Mouse (Mus musculus) layer of hippocampus, postnatal 10 days (tissue): Measurements from ENCODE around the gene Stom. TPM values are rescaled to one million over a fixed set of nuclear protein-coding genes. Genes with fewer than 3 reads are reported as not detected.

Experiments
- DNase-seq, 2 experiments: peaks; one replicate each; pipeline ENCODE4 v3.0.0; 2021; ENCODE audit warnings: low spot score in 2 of 2
- total RNA-seq, 2 experiments: library from RNA; stranded (reverse); gene quantifications; 2 replicates each; pipeline ENCODE4 v1.2.3; 2021

Gene Stom
- total RNA-seq, 2 experiments from 2014 or later, result 9.1 to 9.8 TPM

DNA sequence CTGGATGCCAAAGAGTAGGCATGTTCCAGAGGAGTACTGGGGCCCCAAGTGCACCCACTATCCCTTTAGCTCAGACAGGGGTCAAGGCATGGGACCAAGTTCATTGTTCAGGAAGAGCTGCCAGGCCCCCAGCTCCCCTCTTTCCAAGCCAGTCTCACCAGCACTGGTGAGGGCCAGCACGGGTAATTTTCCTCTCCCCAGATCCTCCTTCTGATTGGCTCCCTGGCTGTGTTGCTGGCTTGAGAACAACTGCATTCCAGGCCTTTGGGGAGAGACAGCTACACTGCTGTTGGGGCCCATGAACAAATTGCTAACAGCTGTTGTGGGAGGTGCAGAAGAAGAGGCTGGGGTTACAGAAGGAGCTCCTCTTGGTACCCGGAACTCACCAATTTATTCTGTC, 63.2 kb downstream of the Stom start:
- DNase-seq, result peak; percentile 24 to 44

DNA sequence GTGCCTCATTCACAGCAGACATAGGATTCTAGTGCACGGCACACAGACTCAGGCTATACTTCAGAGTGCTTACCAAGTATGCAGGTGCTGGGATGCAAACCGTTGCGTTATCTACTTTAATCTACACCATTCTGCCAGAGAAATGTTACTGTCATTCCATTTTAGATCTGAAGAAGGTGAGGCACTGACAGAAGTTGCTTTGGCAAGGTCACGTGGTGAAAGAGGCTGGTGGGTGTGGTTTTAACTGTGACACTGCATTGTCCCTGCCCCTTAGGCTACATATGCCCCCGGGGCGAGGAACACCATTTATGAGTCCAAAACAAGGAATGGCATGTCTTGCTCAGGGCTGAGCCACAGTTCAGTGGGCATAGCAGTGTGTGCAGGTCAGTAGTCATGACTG, 63.9 kb downstream of the Stom start:
- DNase-seq, result no peak

DNA sequence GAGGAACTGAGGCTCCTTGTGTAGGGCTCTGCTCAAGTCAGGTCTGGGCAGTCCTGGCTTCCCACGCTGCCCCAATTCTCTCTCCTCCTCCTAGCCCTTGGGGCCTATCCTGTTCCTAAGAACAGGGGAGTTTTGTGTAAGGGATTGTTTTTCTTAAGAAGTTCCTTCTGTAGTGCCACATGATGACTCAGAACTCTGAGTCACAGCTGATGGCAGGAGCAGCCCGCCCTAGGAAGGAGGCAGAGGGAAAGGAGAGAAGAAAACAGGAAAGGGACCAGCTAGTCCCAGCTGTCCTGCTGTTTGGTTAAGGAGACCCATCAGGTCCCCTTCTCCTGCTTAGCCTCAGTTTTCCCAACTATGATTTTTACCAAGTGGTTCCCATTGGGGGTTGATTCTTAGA, 65.0 kb downstream of the Stom start:
- DNase-seq, result no peak

DNA sequence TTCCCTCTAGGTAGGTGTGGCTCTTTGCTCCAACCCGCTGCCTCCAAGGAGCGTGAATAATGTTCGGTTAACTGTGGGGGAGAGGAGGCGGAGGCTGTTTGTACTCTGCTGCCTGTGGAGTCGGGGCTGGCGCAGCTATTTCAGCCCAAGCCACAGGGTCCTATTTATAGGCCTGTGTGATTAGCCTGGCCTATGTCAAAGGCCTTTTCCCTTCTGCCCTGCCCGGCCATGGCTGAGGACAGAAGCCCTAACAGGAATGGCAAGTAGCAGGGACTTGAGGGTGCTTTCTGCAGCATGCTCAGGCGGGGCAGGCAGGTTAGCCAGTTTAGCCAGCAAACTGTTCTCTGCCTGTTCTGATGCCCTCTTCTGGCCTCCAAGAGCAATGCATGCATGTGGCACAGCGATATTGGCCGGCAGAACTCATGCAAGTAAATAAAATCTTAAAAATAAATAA, 66.2 kb downstream of the Stom start:
- peak; percentile 62 to 70 for DNase-seq

DNA sequence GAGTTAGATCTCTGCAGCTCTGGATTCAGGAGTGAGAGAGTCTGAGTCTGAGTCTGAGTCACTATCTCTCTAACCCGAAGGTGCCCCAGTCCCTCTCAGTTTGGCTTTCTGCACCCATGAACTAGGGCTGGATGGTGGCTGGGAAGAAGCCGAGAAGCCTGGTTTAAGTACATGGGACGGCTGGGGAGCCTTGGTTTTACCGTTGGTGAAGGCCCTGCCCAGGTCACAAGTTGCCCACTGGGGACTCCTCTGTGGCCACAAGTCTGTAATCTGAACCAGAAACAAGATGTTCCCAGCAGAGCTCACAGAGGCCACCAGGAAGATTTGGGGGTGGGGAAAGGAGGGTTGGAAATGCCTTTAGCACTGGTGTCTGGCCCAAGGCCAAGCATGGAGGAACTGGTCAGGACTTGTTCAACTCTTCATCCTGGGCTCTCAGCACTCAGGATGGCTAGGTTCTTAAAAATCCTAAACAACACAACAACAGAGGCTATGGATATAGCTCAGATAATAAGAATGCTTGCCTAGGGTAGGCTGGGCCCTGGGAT, 67.0 kb downstream of the Stom start:
- DNase-seq, result no peak

DNA sequence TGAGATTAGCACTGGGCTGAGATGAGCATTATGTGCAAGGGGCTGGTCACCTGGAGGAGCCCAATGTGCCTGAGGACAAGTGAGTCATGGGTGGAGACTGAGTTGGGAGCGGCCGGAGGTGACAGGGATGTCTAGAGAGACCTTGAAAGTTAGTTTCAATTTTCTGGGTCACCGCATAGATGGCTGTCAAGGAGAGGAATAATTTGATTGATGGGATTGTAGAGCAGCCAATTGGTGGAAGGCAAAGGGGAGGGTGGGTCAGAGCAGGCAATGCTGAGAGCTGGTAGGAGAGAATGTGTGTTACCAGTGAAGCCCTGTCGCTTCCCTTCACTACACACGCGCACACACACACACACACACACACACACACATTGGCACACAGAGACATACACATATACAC, 67.6 kb downstream of the Stom start:
- no peak for DNase-seq

DNA sequence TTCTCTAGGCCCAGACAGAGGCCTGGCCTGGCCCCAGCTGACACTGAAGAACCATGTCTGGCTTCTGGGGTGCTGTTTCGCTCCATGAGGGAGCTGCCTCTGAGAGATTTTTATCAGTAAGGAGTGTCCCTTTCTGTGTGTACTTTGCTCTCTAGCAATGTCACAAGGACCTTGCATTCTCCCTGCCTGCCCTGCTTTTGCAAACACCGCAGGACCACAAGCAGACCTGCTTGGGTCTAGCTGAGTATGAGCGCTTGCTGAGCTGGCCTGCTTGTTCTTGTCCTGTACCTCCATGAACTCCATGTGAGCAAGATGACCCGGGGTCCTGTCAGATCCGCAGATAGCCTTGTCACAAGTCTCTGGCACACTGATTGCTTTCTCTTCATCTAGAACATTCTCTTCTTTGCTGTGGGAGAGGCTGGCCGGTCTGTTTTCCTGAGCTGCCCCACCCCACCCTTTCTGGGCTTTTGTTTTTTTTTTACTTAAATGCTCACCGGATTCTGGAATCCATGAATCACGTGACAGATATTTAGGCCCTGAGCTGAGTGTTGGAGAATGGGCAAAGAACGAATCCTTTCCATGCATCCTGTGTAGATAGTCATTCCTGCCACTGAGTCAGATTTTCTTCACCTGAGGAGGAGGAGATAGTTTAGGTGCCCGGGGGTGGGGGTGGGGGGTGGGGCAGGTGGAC, 68.8 kb downstream of the Stom start:
- no peak for DNase-seq

DNA sequence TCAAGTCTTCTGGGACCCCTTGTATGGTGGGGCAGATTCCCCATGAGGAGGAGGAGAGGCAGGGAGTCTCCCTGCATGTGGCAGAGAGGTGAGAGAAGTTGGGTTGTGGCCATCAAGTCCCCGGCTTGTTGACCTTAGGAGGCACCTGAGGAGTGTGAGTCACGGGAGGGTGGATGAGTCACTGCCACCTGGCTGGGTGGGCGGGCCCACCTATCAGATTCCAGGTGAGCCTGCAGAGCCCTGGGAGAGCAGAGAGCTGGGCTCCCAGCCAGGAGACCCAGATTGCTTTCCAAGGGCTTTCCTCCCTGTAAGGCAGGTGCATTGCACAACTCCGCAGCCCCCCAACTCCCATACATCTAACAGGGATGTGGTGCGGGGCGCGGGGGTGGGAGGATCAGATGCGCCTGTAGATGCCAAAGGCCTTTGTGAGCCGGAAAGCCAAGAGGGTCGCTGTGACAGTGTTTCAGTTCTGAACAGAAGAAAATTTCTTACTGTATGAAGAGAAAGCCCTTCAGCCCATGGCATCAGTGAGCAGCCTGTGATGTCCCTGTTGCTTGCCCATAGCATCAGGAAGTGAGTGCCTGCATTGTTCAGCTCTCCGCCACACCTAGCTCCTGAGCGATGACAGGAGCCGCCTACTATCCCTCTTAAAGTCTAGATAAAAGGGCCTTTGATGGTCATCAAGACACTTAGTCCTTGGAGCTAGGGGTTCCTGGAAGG, 69.5 kb downstream of the Stom start:
- DNase-seq, result no peak

DNA sequence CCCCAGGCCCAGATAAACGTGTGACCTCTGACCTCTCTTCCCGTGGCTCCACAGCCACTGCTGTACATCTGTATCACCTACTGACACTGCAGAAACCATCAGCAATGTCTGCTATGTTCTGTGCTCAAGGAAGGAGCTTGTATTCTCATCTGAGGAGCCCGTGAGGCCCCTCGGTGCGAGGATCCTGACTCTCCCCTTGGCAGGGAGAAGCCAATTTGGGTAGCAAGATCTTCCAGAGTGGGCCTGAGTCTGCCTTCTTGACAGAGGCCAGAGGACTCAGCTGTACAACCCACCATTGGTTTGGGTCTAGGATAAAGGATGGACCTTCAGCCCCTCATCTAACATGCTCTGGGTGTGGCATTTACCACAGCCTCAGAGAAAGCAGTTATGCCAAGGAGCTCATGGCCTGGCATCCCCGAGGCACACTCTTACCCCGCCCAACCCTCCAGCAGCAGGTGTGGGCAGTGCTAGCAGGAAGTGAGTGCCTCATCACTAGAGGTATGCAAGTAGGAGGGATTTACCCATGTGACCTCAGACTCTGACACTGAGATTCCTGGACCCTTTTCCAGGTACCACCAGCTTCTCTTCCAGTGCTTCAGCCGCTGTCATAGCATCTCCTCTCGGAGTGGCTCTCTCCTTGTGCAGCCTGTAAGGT, 70.4 kb downstream of the Stom start:
- DNase-seq, result no peak

DNA sequence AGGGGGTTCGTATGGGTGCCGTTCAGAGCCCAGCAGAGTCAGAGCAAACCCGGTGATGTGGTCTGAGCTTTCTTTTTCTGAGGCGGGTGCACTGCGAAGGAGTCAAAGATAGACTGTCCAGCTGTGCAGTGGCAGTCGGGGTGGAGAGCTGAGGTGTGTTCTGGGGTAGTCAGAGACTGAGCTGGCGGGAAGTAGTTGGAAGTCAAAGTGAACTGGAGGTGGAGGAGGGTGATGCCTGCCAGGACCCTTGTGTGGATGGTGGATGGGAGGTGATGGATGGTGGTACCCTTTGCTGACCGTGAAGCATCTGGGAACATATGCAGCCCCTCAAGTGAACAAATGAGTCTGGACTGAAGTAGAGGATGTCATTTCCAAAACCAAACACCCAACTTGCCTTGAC, 71.0 kb downstream of the Stom start:
- no peak for DNase-seq

DNA sequence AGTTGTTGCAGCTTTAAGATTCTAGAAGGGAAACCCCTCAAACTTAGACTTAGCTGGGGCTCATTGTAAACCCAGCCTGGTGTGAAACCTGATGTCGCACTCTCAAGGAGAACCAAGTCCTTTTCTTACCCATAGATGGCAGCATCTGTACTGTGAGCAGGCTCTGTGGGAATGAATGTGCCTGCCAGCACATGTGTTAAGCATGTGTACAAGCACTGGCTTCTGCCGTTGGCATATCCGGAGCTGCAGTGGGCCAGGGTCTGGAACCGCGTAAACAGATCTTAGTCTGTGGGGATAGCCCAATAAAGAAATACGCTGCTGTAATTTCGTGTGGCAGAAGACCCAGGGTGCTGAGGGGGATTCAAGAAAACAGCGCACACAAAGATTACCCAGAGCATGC, 71.5 kb downstream of the Stom start:
- peak; percentile 28 to 42 for DNase-seq

DNA sequence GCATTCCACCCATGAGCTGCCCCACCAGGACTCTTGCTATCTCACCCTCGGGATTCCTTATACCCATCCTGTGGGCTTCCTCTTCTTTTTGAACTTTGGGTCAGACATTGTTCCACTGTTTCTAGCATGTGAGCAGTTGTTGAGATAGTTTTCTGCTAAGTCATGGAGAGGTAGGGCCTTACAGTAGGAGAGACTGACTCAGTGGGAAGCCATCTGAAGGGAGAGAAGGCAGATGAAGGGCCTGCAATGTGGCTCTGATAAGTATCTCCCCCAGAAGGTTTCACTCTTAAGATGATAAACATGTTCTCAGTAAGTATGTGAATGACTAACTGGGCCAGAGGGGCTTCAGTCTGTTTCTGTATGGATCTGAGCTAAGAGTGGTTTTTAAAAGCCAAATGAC, 72.7 kb downstream of the Stom start:
- no peak for DNase-seq

Other genes with a start within 250 kb of the Stom start
- gene AI182371, start 235.4 kb downstream of the Stom start, total RNA-seq, result under 1 TPM in 1 of 2 experiments, not detected in 1; 0.27 TPM
- gene Cntrl, start 227.5 kb downstream of the Stom start, total RNA-seq, result 10 to 100 TPM; 11.1 to 17.0 TPM
- gene Rab14, start 135.9 kb downstream of the Stom start, total RNA-seq, result 100 to 1,000 TPM; 229 to 249 TPM
- gene Gsn, start 80.6 kb downstream of the Stom start, total RNA-seq, result 10 to 100 TPM; 23.9 to 24.2 TPM
- not detected for gene 4930568D16Rik, start 30.8 kb upstream of the Stom start, total RNA-seq
- not detected for gene 4930402F06Rik, start 60.2 kb upstream of the Stom start, total RNA-seq
- 1 to 10 TPM; 4.7 to 6.1 TPM for gene Ggta1, start 126.3 kb upstream of the Stom start, total RNA-seq
- gene Dab2ip, start 221.3 kb upstream of the Stom start, total RNA-seq, result 100 to 1,000 TPM; 130 TPM